Mouse (Mus musculus): ENCODE data around the gene 2310039H08Rik.
A peak's percentile ranks its signal among the peaks of the same experiment; 100 is the strongest.

Gene 2310039H08Rik

DNA sequence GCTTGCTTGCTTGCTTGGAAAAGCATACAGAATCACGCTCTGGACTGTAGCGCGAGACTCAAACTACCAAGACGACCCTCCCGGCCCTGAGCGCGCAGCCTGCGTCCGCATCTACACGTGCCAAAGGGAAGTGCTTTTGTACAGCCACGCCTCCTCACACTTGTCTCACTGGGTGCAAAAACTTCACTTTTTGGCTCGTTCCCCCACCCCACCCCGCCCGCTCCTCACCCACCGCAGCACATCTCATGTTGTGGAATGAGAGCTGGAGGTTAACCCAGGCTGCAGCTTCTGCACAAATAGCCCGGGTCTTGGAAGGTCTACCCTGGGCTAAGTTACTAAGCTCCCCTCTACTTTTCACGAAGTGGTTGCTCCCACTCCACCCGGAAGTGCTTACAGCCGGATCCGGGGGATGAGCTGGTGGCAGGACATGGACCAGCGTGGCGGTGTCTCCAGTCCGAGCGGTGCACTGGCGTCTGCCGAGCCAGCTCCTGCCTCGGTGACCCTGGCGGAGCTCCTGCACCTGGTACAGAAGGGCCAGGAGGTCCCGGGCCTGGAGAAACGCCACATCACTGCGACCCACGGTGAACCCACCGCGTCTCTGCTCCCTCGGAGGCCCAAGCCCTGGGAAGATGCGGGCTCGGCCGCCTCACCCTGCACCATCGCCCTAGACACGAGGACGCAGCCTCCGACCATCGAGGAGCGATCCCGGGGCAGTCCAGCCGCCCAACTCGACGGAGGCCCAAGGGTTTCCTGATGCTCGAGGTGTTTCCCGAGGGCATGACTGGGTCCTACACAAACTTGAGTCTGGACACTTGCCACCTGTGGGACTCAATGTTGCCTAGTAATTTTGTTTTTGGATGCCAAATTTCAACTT, at the start of gene 2310039H08Rik:
Gene 2310039H08Rik (plus strand): TSS at position 232 of the 874 bp plus-strand sequence.
- peak; percentile 87 to 88 for DNase-seq

DNA sequence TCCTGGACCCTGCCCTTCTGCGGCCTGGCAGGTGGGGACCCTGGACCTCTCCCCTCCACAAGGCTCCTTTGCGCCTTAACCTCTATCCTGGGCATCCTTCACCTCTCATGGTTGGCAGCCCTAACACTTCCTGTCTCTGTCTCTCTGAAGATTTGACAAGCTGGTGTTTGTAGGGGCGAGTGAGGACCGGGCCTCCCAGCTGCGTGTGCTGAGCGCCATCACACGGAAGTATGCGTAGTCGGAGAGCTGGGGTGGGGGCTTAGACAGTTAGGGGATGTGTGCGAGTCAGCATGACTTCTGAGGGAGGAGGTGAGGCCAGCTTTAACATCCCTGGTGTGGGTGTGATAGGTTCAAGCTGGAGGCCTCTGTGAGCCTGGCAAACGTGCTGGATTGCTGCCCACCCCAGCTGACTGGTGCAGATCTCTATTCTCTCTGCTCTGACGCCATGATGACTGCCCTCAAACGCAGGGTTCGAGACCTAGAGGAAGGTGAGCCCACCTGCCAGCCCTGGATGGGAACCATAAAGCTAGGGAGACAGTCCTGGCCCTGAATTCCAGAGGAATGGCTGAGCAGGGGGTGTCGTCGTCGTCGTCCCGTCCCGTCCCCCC, 47.9 kb upstream of the 2310039H08Rik start:
- peak in 1 of 2 experiments; percentile 20 for DNase-seq

- peak; percentile 43 to 50 for DNase-seq
Measured at GRCm38 (mm10) chr17:46725273-46725672, 47.2 kb upstream of the 2310039H08Rik start.

DNA sequence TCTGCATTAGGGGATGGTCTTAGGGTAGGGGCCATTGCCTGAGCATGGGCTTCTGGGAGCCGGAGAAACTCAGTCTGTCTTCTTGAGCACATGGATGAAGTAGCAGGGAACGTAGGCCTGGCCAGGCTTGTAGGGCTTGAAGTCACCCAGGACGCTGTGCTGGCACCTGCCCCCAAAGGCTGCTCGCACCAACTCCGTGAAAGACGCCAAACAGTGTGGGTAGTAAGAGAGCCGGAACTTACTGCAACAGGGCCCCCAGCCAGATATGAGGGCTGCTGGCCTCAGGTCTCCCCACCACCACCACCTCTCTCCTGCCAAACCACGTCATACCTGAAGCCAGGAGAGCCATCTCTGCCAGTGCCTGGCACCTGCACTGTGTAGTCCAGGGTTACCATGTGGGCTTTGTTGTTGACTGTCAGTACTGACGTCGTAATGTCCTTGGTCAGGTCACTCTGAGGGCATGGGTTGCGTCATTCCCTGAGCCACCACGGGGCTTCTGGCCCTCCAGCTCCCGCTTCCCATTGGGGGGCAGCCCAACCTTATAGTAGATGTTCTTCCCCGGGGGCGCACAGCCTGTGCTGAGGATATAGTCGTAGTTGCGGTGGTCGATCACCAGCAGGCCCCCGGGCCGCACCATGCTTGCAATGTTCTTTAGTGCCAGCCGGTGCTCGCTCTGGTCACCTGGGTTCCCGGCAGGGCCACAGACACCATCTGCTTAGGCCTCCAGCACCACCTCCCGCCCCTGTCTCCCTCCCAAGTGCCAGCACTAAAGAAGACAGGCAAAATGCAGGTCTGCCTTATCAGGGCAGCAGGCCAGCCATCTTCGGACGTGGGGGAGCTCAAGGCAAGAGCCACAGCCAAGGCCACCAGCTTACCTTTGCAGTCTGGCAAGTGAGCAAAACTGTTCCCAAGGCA, 46.4 kb upstream of the 2310039H08Rik start:
- DNase-seq = peak; percentile 83 to 85

GRCm38 (mm10) chr17:46727271-46727670, 45.2 kb upstream of the 2310039H08Rik start:
- no peak for DNase-seq

DNA sequence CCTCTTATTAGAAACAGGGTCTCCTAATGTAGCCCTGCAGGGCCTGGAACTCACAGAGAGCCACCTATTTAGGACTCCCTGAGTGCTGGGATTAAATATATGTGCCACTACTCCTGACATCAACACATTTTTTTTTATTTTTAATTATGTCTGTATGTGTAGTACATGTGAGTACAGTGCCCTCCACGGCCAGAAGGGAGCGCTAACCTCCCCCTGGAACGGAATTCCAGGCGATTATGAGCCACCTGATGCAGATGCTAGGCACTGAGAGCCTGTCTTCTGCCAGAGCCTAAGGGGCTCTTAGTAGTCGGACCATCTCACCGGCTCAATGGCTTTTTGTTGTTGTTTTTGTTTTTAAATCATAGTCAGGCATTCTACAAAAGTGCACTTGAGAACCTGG, 44.4 kb upstream of the 2310039H08Rik start:
- DNase-seq = peak; percentile 35 to 68

GRCm38 (mm10) chr17:46728496-46728895, 43.9 kb upstream of the 2310039H08Rik start:
- DNase-seq = no peak

DNA sequence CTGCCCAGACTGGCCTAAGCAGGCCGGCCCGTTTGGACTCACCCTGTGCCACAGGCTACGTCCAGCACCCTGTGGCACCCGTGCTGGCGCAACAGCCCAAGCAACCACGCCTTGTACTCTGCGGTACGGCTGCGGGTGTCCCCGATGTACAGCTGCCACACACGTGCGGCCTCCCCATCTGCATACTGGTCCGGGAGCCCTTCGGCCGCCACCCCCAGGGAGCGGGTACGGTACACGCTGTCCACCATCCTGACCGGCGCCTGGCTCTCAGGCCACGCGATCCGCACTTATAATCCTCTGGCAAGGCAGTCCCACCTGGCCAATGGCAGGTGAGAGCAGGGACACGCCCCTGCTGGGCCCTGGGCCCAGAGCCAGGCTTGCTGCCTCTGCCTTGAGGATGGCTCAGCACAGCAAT, 43.5 kb upstream of the 2310039H08Rik start, which contains the start of gene Gnmt:
Gene Gnmt (minus strand): TSS at position 265 of the 415 bp plus-strand sequence.
- peak; percentile 91 to 95 for DNase-seq

- DNase-seq = no peak
Measured at GRCm38 (mm10) chr17:46734055-46734454, 38.4 kb upstream of the 2310039H08Rik start.

- no peak for DNase-seq
Measured at GRCm38 (mm10) chr17:46735287-46735686, 37.1 kb upstream of the 2310039H08Rik start.

DNA sequence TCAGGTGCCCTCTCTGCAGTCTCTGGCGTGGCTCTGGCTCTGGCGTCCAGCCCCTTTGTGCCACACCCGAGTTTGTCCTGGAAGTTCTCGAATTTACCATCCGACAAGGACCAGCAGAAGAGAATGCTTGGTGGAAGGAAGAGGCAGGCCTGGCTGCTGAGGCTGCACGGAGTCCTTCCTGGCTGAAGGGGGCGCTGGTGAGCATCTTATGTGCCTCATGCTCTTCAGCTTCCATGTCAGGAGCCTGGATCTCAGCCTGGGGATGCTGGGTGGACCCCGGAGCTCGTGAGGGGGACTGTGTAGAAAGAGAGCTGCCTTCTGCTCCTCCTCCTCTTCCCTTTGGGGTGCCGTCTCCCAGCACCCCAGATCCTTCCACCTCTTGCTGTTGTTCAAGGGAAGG, 36.3 kb upstream of the 2310039H08Rik start:
- DNase-seq = peak; percentile 29 to 49

GRCm38 (mm10) chr17:46741305-46741704, 31.1 kb upstream of the 2310039H08Rik start:
- no peak for DNase-seq

DNA sequence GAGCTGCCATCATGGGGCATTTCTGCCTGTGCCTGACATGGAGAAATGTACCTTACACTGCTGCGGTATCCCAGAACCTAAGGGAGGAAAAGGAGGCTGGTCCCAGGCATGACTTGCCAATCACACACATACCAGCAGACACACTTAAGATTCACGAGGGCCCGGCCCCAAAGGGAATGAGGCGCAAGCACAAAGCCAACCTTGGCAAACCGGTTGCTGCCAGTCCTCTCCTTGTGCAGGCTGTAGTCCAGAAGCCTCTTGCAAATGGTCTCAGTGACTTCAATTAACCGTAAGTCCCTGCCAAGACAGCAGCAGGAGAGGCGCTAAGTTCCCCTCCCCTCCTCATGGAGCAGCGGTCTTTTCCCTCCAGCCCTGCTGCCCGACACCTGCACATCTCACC, 29.4 kb upstream of the 2310039H08Rik start:
- no peak for DNase-seq

DNA sequence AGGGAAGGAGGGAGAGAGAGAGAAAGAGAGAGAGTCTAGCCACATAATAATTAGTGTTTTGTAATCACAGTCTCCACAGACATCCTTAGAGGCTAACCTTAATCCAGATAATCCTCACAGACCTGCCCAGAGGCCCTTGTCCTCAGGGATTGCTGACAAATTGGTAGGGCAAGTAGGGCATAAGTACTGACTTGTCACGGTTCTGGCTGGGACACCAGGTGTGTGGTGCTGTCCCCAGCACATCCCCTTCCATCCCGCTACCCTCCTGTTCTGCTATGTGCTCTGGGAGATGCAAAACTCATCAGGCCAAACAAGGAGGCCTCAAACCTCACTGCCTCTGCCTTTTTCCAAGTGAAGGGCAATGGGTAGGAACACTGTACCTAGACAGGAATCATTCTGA, 26.9 kb upstream of the 2310039H08Rik start:
- DNase-seq = no peak

- no peak for DNase-seq
Measured at GRCm38 (mm10) chr17:46747234-46747633, 25.2 kb upstream of the 2310039H08Rik start.

GRCm38 (mm10) chr17:46747806-46748205, 24.6 kb upstream of the 2310039H08Rik start:
- no peak for DNase-seq

DNA sequence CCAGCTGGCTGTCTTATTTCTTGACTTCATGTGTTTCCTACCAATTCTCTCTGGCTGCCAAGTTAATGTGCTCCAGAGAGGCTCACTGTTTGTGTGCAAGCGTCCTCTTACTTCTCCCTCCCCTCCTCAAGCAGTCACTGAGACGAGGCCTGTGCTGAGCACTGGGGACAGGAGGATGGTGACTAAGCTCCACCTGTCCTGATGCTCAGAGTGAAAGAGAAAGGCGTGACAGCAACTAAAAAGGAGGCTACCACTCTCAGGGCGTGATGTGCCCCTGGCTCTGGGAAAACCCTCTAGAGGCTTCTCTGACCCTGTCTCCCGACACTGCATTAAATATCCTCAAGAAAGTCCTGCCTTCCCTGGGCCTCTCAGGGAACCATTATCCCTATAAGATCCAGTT, 23.2 kb upstream of the 2310039H08Rik start:
- DNase-seq = no peak

- no peak for DNase-seq
Measured at GRCm38 (mm10) chr17:46750580-46750979, 21.9 kb upstream of the 2310039H08Rik start.

GRCm38 (mm10) chr17:46751056-46751793, 21.2 kb upstream of the 2310039H08Rik start:
- DNase-seq = peak in 1 of 2 experiments; percentile 22

- DNase-seq = peak; percentile 97 to 98
Measured at GRCm38 (mm10) chr17:46751794-46752556, 20.5 kb upstream of the 2310039H08Rik start, which contains the start of gene Cnpy3. Gene Cnpy3, minus strand, starts transcription at chr17:46752214.

GRCm38 (mm10) chr17:46758753-46759152, 13.7 kb upstream of the 2310039H08Rik start:
- no peak for DNase-seq

All from cerebellum, postnatal 25 days (tissue).